Mouse (Mus musculus): ENCODE measurements around the gene Tln2. TPM values are rescaled to one million over a fixed set of nuclear protein-coding genes. Genes with fewer than 3 reads are reported as not detected.

The Tln2 gene
- polyA plus RNA-seq, 1 experiment from 2014 or later: 27.6 TPM

DNA sequence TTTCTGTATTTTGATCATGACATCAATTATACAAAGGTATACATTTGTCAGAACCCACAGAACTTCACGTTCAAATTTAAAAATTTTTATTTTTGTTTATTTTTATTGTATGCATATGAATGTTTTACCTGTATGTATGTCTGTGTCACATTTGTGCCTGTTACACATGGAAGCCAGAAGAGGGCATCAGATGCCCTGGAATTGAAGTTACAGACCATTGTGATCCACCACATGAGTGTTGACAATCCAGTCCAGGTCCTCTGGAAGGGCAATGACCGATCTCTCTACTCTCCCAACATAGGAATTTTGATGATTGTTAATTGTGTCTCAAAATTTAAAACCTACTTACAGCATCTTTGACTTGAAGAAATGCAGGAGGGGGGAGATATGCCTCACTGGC is 374.9 kb downstream of the Tln2 start:
- 83% methylated on average over 2 of the region's 2 CpGs for WGBS
- Histone ChIP-seq H3K4me2 (ENCODE audit: low read length) (no peak overlapping the region), H3K9ac (ENCODE audit: low read length) (no peak overlapping the region), H3K4me1 (replicated peaks; ENCODE audit: control insufficient read depth, insufficient read depth, low read length) (peaks cover 9% of the 10 kb centered on the region; the same call in 1 of the 2 replicates), H3K27ac (ENCODE audit: low read depth) (no peak overlapping the region), H3K4me3 (ENCODE audit: low read depth, low read length) (no peak overlapping the region), H3K9me3 (ENCODE audit: control insufficient read depth, low read length) (no peaks in the 10 kb centered on the region), H3K27me3 (replicated peaks; ENCODE audit: control insufficient read depth, insufficient read depth, low read length) (no peaks in the 10 kb centered on the region), H3K36me3 (ENCODE audit: control insufficient read depth, insufficient read depth, low read length) (no peaks in the 10 kb centered on the region)
- ATAC-seq (replicated peaks; ENCODE audit: low FRiP score, low TSS enrichment, low read depth) (no peak), DNase-seq (ENCODE audit: low spot score) (no peak)

- DNase-seq (ENCODE audit: low spot score) (no peak), ATAC-seq (replicated peaks; ENCODE audit: low FRiP score, low TSS enrichment, low read depth) (no peak)
- 95% methylated on average over 2 of the region's 2 CpGs for WGBS
Measured at GRCm38 (mm10) chr9:67183520-67183919, 376.0 kb downstream of the Tln2 start.

DNA sequence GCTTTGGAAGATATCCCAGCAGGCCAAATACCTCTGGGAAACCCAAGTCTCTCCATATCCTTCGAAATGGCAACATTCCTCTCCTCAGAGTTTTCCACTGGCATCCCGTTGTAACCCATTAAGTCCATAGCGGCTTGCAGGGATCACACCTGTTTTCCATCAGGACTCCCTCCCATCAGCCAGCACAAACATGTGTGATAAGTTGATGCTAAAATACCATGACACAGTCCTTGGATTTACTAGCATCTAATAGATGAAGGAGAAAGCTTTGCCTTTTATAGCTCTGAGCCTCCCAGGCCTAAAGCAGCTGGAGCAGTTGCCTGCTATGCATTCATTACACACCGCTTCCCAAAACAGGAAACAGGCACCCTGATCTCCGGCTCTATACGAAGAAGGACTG is 377.5 kb downstream of the Tln2 start:
- 35% methylated on average over 6 of the region's 6 CpGs for WGBS
- Histone ChIP-seq H3K36me3 (ENCODE audit: control insufficient read depth, insufficient read depth, low read length) (no peaks in the 10 kb centered on the region), H3K27ac (ENCODE audit: low read depth) (peak overlapping the region; percentile 57), H3K4me2 (ENCODE audit: low read length) (no peak overlapping the region), H3K27me3 (replicated peaks; ENCODE audit: control insufficient read depth, insufficient read depth, low read length) (no peaks in the 10 kb centered on the region), H3K4me3 (ENCODE audit: low read depth, low read length) (no peak overlapping the region), H3K4me1 (replicated peaks; ENCODE audit: control insufficient read depth, insufficient read depth, low read length) (peaks cover 23% of the 10 kb centered on the region), H3K9me3 (ENCODE audit: control insufficient read depth, low read length) (no peaks in the 10 kb centered on the region), H3K9ac (ENCODE audit: low read length) (no peak overlapping the region)
- peak; percentile 79 for ATAC-seq (replicated peaks; ENCODE audit: low FRiP score, low TSS enrichment, low read depth)
- no peak for DNase-seq (ENCODE audit: low spot score)

More at GRCm38 (mm10) chr9:67183520-67183919, 376.0 kb downstream of the Tln2 start:
- no peaks in the 10 kb centered on the region for H3K27me3 ChIP-seq (replicated peaks; ENCODE audit: control insufficient read depth, insufficient read depth, low read length)
- no peak overlapping the region for H3K27ac ChIP-seq (ENCODE audit: low read depth)
- no peak overlapping the region for H3K9ac ChIP-seq (ENCODE audit: low read length)
- no peaks in the 10 kb centered on the region for H3K36me3 ChIP-seq (ENCODE audit: control insufficient read depth, insufficient read depth, low read length)
- no peak overlapping the region for H3K4me2 ChIP-seq (ENCODE audit: low read length)
- H3K4me3 ChIP-seq (ENCODE audit: low read depth, low read length): no peak overlapping the region
- peaks cover 14% of the 10 kb centered on the region for H3K4me1 ChIP-seq (replicated peaks; ENCODE audit: control insufficient read depth, insufficient read depth, low read length)
- H3K9me3 ChIP-seq (ENCODE audit: control insufficient read depth, low read length): no peaks in the 10 kb centered on the region

DNA sequence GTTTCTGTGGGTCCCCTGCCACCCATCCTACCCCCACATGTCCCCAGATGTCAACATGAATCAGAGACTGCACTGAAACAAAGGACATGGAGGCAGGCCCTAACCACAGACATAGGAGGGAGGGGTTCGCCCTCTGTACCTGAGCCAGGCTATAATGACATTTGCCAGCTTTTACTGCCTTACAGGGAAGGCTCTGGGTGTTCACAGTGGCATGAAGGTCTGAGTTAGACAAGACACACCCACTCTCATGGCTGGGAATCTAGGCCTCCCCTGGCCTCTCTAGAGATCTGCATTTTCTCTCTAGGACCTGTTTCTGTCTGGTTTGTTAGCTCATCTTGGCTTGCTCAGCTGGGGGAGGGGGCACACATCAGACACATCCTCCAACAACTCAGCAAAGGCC is 380.8 kb downstream of the Tln2 start:
- peaks cover 28% of the 10 kb centered on the region for H3K4me1 ChIP-seq (replicated peaks; ENCODE audit: control insufficient read depth, insufficient read depth, low read length)
- H3K9me3 ChIP-seq (ENCODE audit: control insufficient read depth, low read length): no peaks in the 10 kb centered on the region
- no peak overlapping the region for H3K4me3 ChIP-seq (ENCODE audit: low read depth, low read length)
- no peaks in the 10 kb centered on the region for H3K36me3 ChIP-seq (ENCODE audit: control insufficient read depth, insufficient read depth, low read length)
- no peaks in the 10 kb centered on the region for H3K27me3 ChIP-seq (replicated peaks; ENCODE audit: control insufficient read depth, insufficient read depth, low read length)
- 68% methylated on average over 1 of the region's 1 CpGs for WGBS
- no peak overlapping the region for H3K9ac ChIP-seq (ENCODE audit: low read length)
- no peak for ATAC-seq (replicated peaks; ENCODE audit: low FRiP score, low TSS enrichment, low read depth)
- no peak for DNase-seq (ENCODE audit: low spot score)
- no peak overlapping the region for H3K4me2 ChIP-seq (ENCODE audit: low read length)
- peak overlapping the region; percentile 66 for H3K27ac ChIP-seq (ENCODE audit: low read depth)

GRCm38 (mm10) chr9:67178203-67178602 is 381.3 kb downstream of the Tln2 start:
- H3K27ac ChIP-seq (ENCODE audit: low read depth): peak overlapping the region; percentile 66

DNA sequence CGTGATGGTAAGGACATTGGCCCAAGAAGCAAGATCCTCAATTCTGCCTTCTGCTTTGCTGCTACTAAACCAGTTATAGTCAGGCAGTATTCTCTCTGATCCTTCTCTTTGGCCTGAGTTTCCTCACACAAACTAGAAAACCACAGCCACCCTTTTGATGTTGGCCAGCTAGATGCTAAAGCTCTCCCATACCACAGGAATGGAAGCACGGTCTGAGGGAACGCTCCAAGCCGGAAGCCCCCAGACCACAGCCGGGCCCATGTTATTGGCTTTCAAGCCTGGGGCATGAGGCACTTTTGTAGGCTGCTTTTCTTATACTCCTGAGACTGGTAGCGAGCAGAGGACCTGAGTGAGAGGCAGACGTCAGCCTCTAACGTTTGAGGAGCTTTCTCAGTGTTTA is 383.4 kb downstream of the Tln2 start:
- no peak overlapping the region for H3K4me3 ChIP-seq (ENCODE audit: low read depth, low read length)
- peaks cover 18% of the 10 kb centered on the region for H3K4me1 ChIP-seq (replicated peaks; ENCODE audit: control insufficient read depth, insufficient read depth, low read length)
- H3K4me2 ChIP-seq (ENCODE audit: low read length): no peak overlapping the region
- ATAC-seq (replicated peaks; ENCODE audit: low FRiP score, low TSS enrichment, low read depth) (no peak), DNase-seq (ENCODE audit: low spot score) (no peak)
- no peak overlapping the region for H3K9ac ChIP-seq (ENCODE audit: low read length)
- WGBS: 69% methylated on average over 8 of the region's 8 CpGs
- H3K9me3 ChIP-seq (ENCODE audit: control insufficient read depth, low read length): no peaks in the 10 kb centered on the region; the same call in 1 of the 2 replicates
- H3K27ac ChIP-seq (ENCODE audit: low read depth): peak overlapping the region; percentile 47
- H3K36me3 ChIP-seq (ENCODE audit: control insufficient read depth, insufficient read depth, low read length): no peaks in the 10 kb centered on the region
- H3K27me3 ChIP-seq (replicated peaks; ENCODE audit: control insufficient read depth, insufficient read depth, low read length): no peaks in the 10 kb centered on the region

More at GRCm38 (mm10) chr9:67178203-67178602, 381.3 kb downstream of the Tln2 start:
- no peak for ATAC-seq (replicated peaks; ENCODE audit: low FRiP score, low TSS enrichment, low read depth)
- Histone ChIP-seq H3K4me3 (ENCODE audit: low read depth, low read length) (no peak overlapping the region), H3K4me2 (ENCODE audit: low read length) (no peak overlapping the region), H3K9me3 (ENCODE audit: control insufficient read depth, low read length) (no peaks in the 10 kb centered on the region), H3K9ac (ENCODE audit: low read length) (no peak overlapping the region), H3K4me1 (replicated peaks; ENCODE audit: control insufficient read depth, insufficient read depth, low read length) (peaks cover 28% of the 10 kb centered on the region), H3K27me3 (replicated peaks; ENCODE audit: control insufficient read depth, insufficient read depth, low read length) (no peaks in the 10 kb centered on the region), H3K36me3 (ENCODE audit: control insufficient read depth, insufficient read depth, low read length) (no peaks in the 10 kb centered on the region)
- no peak for DNase-seq (ENCODE audit: low spot score)
- WGBS: 45% methylated on average over 5 of the region's 5 CpGs

- ATAC-seq (replicated peaks; ENCODE audit: low FRiP score, low TSS enrichment, low read depth) (no peak), DNase-seq (ENCODE audit: low spot score) (no peak)
- H3K27me3 ChIP-seq (replicated peaks; ENCODE audit: control insufficient read depth, insufficient read depth, low read length): no peaks in the 10 kb centered on the region
- 94% methylated on average over 6 of the region's 6 CpGs for WGBS
- no peaks in the 10 kb centered on the region; the same call in 1 of the 2 replicates for H3K9me3 ChIP-seq (ENCODE audit: control insufficient read depth, low read length)
- H3K27ac ChIP-seq (ENCODE audit: low read depth): no peak overlapping the region
- H3K4me2 ChIP-seq (ENCODE audit: low read length): no peak overlapping the region
- H3K9ac ChIP-seq (ENCODE audit: low read length): no peak overlapping the region
- no peak overlapping the region for H3K4me3 ChIP-seq (ENCODE audit: low read depth, low read length)
- H3K4me1 ChIP-seq (replicated peaks; ENCODE audit: control insufficient read depth, insufficient read depth, low read length): peaks cover 24% of the 10 kb centered on the region
- no peaks in the 10 kb centered on the region for H3K36me3 ChIP-seq (ENCODE audit: control insufficient read depth, insufficient read depth, low read length)
Measured at GRCm38 (mm10) chr9:67173816-67174215, 385.7 kb downstream of the Tln2 start.

DNA sequence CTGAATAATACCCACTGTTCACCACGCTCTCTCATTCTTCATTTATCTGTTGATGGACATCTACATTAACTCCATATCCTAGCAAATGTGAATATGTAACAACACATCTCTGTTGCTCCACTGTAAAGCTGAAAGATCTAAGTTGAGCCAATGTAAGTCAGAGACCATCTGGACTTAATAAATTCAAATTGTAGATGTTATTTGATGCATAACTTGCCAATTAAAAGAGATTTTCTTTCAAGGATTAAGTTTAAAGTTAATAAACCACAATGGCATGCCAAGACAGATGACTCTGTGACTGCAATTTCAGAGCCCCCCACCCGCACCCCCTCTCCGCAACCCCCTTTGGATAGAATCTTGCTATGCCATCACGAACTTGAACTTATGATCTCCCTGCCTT is 386.3 kb downstream of the Tln2 start:
- DNase-seq (ENCODE audit: low spot score): no peak
- Histone ChIP-seq H3K9me3 (ENCODE audit: control insufficient read depth, low read length) (no peaks in the 10 kb centered on the region; the same call in 1 of the 2 replicates), H3K27me3 (replicated peaks; ENCODE audit: control insufficient read depth, insufficient read depth, low read length) (no peaks in the 10 kb centered on the region), H3K36me3 (ENCODE audit: control insufficient read depth, insufficient read depth, low read length) (no peaks in the 10 kb centered on the region), H3K27ac (ENCODE audit: low read depth) (no peak overlapping the region), H3K4me3 (ENCODE audit: low read depth, low read length) (no peak overlapping the region), H3K4me2 (ENCODE audit: low read length) (no peak overlapping the region), H3K9ac (ENCODE audit: low read length) (no peak overlapping the region), H3K4me1 (replicated peaks; ENCODE audit: control insufficient read depth, insufficient read depth, low read length) (peaks cover 18% of the 10 kb centered on the region)
- 89% methylated on average over 4 of the region's 4 CpGs for WGBS
- ATAC-seq (replicated peaks; ENCODE audit: low FRiP score, low TSS enrichment, low read depth): no peak

DNA sequence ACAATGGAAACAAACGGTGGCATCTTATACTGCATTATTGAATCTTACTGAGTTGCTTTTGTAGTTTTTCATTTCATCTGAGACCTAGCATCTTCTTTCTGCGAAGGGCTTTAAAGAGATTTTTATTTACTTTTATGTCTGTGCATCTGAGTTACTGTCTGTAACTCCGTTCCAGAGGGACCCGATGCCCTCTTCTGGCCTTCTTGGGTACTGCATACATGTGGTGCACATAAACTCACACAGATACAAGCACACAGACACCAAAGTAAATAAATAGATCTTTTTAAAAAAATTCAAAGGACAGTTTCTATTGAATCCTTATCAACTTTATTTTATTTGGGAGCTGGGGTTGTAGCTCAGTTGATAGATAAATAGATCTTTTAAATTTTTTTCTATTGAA is 388.1 kb downstream of the Tln2 start:
- H3K4me3 ChIP-seq (ENCODE audit: low read depth, low read length): no peak overlapping the region
- WGBS: 94% methylated on average over 4 of the region's 4 CpGs
- no peak overlapping the region for H3K9ac ChIP-seq (ENCODE audit: low read length)
- ATAC-seq (replicated peaks; ENCODE audit: low FRiP score, low TSS enrichment, low read depth) (no peak), DNase-seq (ENCODE audit: low spot score) (no peak)
- H3K27me3 ChIP-seq (replicated peaks; ENCODE audit: control insufficient read depth, insufficient read depth, low read length): no peaks in the 10 kb centered on the region
- no peaks in the 10 kb centered on the region for H3K36me3 ChIP-seq (ENCODE audit: control insufficient read depth, insufficient read depth, low read length)
- no peak overlapping the region for H3K4me2 ChIP-seq (ENCODE audit: low read length)
- 0 out of 2 replicates have a peak overlapping the region, but pooled peaks have one; percentile 20 for H3K27ac ChIP-seq (ENCODE audit: low read depth)
- H3K4me1 ChIP-seq (replicated peaks; ENCODE audit: control insufficient read depth, insufficient read depth, low read length): peaks cover 8% of the 10 kb centered on the region; the same call in 1 of the 2 replicates
- H3K9me3 ChIP-seq (ENCODE audit: control insufficient read depth, low read length): no peaks in the 10 kb centered on the region; the same call in 1 of the 2 replicates

All from intestine, embryonic 14.5 days (tissue).